In genomic region chr4:26422084-26422483, GRCm38 (mm10) we compare ENCODE assay signal across 31 mouse cellular contexts.
DNase-seq lines count a peak whose midpoint lies in the region; ATAC-seq and TF ChIP-seq lines count a peak whose summit lies in the region.
"Had no signal": no experiment of that assay in that cellular context is flagged by ENCODE, and none has a peak within 500 bp of the region (broad histone marks: within the 10 kb centered on the region; RNA-seq: fewer than 3 reads in every experiment).

No protein-coding gene starts in this region.

- no peak overlapping the region for H3K9ac ChIP-seq in embryonic facial prominence, embryonic 11.5 days (replicated peaks; ENCODE audit: low read length)
- H3K9ac ChIP-seq in limb, embryonic 11.5 days (ENCODE audit: low read length): no peak overlapping the region
- H3K9ac ChIP-seq in limb, embryonic 14.5 days (ENCODE audit: low read depth, low read length, severe bottlenecking): no peak overlapping the region
- H3K9ac ChIP-seq in forebrain, postnatal 0 days: no peak overlapping the region
- H3K9ac ChIP-seq: embryonic facial prominence, embryonic 13.5 days; forebrain, embryonic 12.5 days; forebrain, embryonic 15.5 days; heart, embryonic 15.5 days; hindbrain, embryonic 13.5 days had no signal

- H3K27me3 ChIP-seq in embryonic facial prominence, embryonic 11.5 days (ENCODE audit: control insufficient read depth, insufficient read depth, low read length): no peaks in the 10 kb centered on the region
- no peaks in the 10 kb centered on the region for H3K27me3 ChIP-seq in embryonic facial prominence, embryonic 10.5 days (replicated peaks; ENCODE audit: low read depth, poor library complexity, severe bottlenecking)
- no peaks in the 10 kb centered on the region for H3K27me3 ChIP-seq in limb, embryonic 11.5 days (ENCODE audit: control insufficient read depth, insufficient read depth, low read length)
- no peaks in the 10 kb centered on the region for H3K27me3 ChIP-seq in limb, embryonic 10.5 days (ENCODE audit: low read depth, poor library complexity, severe bottlenecking)
- no peaks in the 10 kb centered on the region for H3K27me3 ChIP-seq in limb, embryonic 14.5 days (ENCODE audit: control insufficient read depth, insufficient read depth, low read length)
- no peaks in the 10 kb centered on the region for H3K27me3 ChIP-seq in forebrain, postnatal 0 days (ENCODE audit: insufficient read depth, low read length)
- H3K27me3 ChIP-seq: CH12.LX; embryonic facial prominence, embryonic 13.5 days; forebrain, embryonic 12.5 days; forebrain, embryonic 15.5 days; heart, embryonic 15.5 days; hindbrain, embryonic 13.5 days; Patski had no signal

- no peak overlapping the region for H3K27ac ChIP-seq in embryonic facial prominence, embryonic 11.5 days (replicated peaks; ENCODE audit: low read depth, low read length)
- H3K27ac ChIP-seq in embryonic facial prominence, embryonic 10.5 days (replicated peaks): no peak overlapping the region
- no peak overlapping the region for H3K27ac ChIP-seq in limb, embryonic 11.5 days (replicated peaks; ENCODE audit: low read depth, low read length)
- H3K27ac ChIP-seq in limb, embryonic 10.5 days: no peak overlapping the region
- H3K27ac ChIP-seq in limb, embryonic 14.5 days (replicated peaks; ENCODE audit: low read depth, low read length): no peak overlapping the region
- no peak overlapping the region for H3K27ac ChIP-seq in forebrain, postnatal 0 days (ENCODE audit: low read depth, low read length)
- H3K27ac ChIP-seq: embryonic facial prominence, embryonic 13.5 days; forebrain, embryonic 12.5 days; forebrain, embryonic 15.5 days; gastrocnemius, adult 2 months; heart, embryonic 15.5 days; hindbrain, embryonic 10.5 days; hindbrain, embryonic 13.5 days had no signal

- H3K4me3 ChIP-seq in embryonic facial prominence, embryonic 11.5 days (ENCODE audit: low read depth, low read length): no peak overlapping the region
- no peak overlapping the region for H3K4me3 ChIP-seq in embryonic facial prominence, embryonic 10.5 days
- H3K4me3 ChIP-seq in limb, embryonic 11.5 days (ENCODE audit: low read depth, low read length): no peak overlapping the region
- no peak overlapping the region for H3K4me3 ChIP-seq in limb, embryonic 10.5 days
- H3K4me3 ChIP-seq in limb, embryonic 14.5 days (replicated peaks; ENCODE audit: low read length): no peak overlapping the region
- no peak overlapping the region for H3K4me3 ChIP-seq in forebrain, postnatal 0 days (ENCODE audit: low read depth, low read length)
- H3K4me3 ChIP-seq: embryonic facial prominence, embryonic 13.5 days; erythroblast, embryonic 14.5 days; forebrain, embryonic 12.5 days; forebrain, embryonic 15.5 days; gastrocnemius, adult 2 months; heart, embryonic 15.5 days; hindbrain, embryonic 10.5 days; hindbrain, embryonic 13.5 days had no signal

- no peak; the same call in 1 of the 2 replicates for ATAC-seq in embryonic facial prominence, embryonic 11.5 days (replicated peaks; ENCODE audit: insufficient number of reproducible peaks, low FRiP score, low TSS enrichment, low read depth)
- ATAC-seq in limb, embryonic 11.5 days (ENCODE audit: insufficient number of reproducible peaks, low FRiP score, low TSS enrichment, low read depth): peak; percentile 79; the same call in 1 of the 2 replicates
- peak; percentile 74 for ATAC-seq in limb, embryonic 14.5 days (ENCODE audit: low FRiP score, low read depth)
- ATAC-seq in forebrain, postnatal 0 days: no peak
- ATAC-seq: forebrain, embryonic 15.5 days; hindbrain, embryonic 16.5 days; Patski had no signal

- no peaks in the 10 kb centered on the region for H3K4me1 ChIP-seq in embryonic facial prominence, embryonic 11.5 days (ENCODE audit: control insufficient read depth, insufficient read depth, low read length)
- no peaks in the 10 kb centered on the region for H3K4me1 ChIP-seq in embryonic facial prominence, embryonic 10.5 days
- H3K4me1 ChIP-seq in limb, embryonic 11.5 days (ENCODE audit: control insufficient read depth, insufficient read depth, low read length): no peaks in the 10 kb centered on the region
- H3K4me1 ChIP-seq in limb, embryonic 10.5 days: no peaks in the 10 kb centered on the region
- no peaks in the 10 kb centered on the region for H3K4me1 ChIP-seq in limb, embryonic 14.5 days (ENCODE audit: control insufficient read depth, insufficient read depth, low read length)
- no peaks in the 10 kb centered on the region for H3K4me1 ChIP-seq in forebrain, postnatal 0 days (ENCODE audit: insufficient read depth)
- H3K4me1 ChIP-seq: embryonic facial prominence, embryonic 13.5 days; forebrain, embryonic 12.5 days; forebrain, embryonic 15.5 days; heart, embryonic 15.5 days; hindbrain, embryonic 10.5 days; hindbrain, embryonic 13.5 days had no signal

- H3K9me3 ChIP-seq in embryonic facial prominence, embryonic 11.5 days (replicated peaks; ENCODE audit: control insufficient read depth, low read length): no peaks in the 10 kb centered on the region
- H3K9me3 ChIP-seq in embryonic facial prominence, embryonic 10.5 days: no peaks in the 10 kb centered on the region; the same call in 1 of the 2 replicates
- no peaks in the 10 kb centered on the region for H3K9me3 ChIP-seq in limb, embryonic 11.5 days (ENCODE audit: control insufficient read depth, low read length)
- H3K9me3 ChIP-seq in limb, embryonic 10.5 days (replicated peaks): no peaks in the 10 kb centered on the region
- no peaks in the 10 kb centered on the region for H3K9me3 ChIP-seq in limb, embryonic 14.5 days (ENCODE audit: control insufficient read depth, low read length)
- no peaks in the 10 kb centered on the region for H3K9me3 ChIP-seq in forebrain, postnatal 0 days (ENCODE audit: low read length)
- H3K9me3 ChIP-seq: embryonic facial prominence, embryonic 13.5 days; forebrain, embryonic 12.5 days; forebrain, embryonic 15.5 days; G1E; heart, embryonic 15.5 days had no signal

- no peak overlapping the region for H3K4me2 ChIP-seq in embryonic facial prominence, embryonic 11.5 days (ENCODE audit: low read depth, low read length)
- no peak overlapping the region for H3K4me2 ChIP-seq in limb, embryonic 11.5 days (ENCODE audit: low read depth, severe bottlenecking)
- H3K4me2 ChIP-seq in limb, embryonic 14.5 days (replicated peaks; ENCODE audit: low read depth, low read length, severe bottlenecking): no peak overlapping the region
- H3K4me2 ChIP-seq in forebrain, postnatal 0 days (ENCODE audit: low read depth): no peak overlapping the region
- H3K4me2 ChIP-seq: embryonic facial prominence, embryonic 13.5 days; forebrain, embryonic 12.5 days; forebrain, embryonic 15.5 days; heart, embryonic 11.5 days; heart, embryonic 15.5 days; hindbrain, embryonic 13.5 days had no signal

- peak; percentile 1 for DNase-seq in embryonic facial prominence, embryonic 11.5 days (ENCODE audit: low spot score)
- no peak for DNase-seq in embryonic facial prominence, embryonic 10.5 days (ENCODE audit: low spot score)
- DNase-seq in limb, embryonic 11.5 days (ENCODE audit: low spot score): no peak
- no peak for DNase-seq in limb, embryonic 10.5 days (ENCODE audit: low spot score)
- no peak for DNase-seq in limb, embryonic 14.5 days (ENCODE audit: low spot score)
- DNase-seq in forebrain, postnatal 0 days: no peak
- DNase-seq in ovary, postnatal 36 days (ENCODE audit: low spot score): no peak
- DNase-seq: adrenal gland, adult 2 months; adrenal gland, postnatal 14 days; B cell, adult 2 months; cerebellum, adult 11 months; cerebellum, adult 2 months; cerebellum, adult 9-11 months; cerebellum, postnatal 25 days; gastrocnemius, adult 2 months; gastrocnemius, postnatal 14 days; heart, adult 11 months; heart, postnatal 10 days; heart, postnatal 36 days had no signal

- H3K36me3 ChIP-seq in embryonic facial prominence, embryonic 11.5 days (replicated peaks; ENCODE audit: control insufficient read depth, insufficient read depth, low read depth, low read length): no peaks in the 10 kb centered on the region
- no peaks in the 10 kb centered on the region for H3K36me3 ChIP-seq in embryonic facial prominence, embryonic 10.5 days (replicated peaks)
- H3K36me3 ChIP-seq in limb, embryonic 11.5 days (ENCODE audit: control insufficient read depth, insufficient read depth, low read length): no peaks in the 10 kb centered on the region
- no peaks in the 10 kb centered on the region for H3K36me3 ChIP-seq in limb, embryonic 10.5 days
- no peaks in the 10 kb centered on the region for H3K36me3 ChIP-seq in limb, embryonic 14.5 days (ENCODE audit: control insufficient read depth, insufficient read depth, low read length)
- H3K36me3 ChIP-seq in forebrain, postnatal 0 days (ENCODE audit: insufficient read depth): no peaks in the 10 kb centered on the region
- H3K36me3 ChIP-seq: embryonic facial prominence, embryonic 13.5 days; forebrain, embryonic 12.5 days; forebrain, embryonic 15.5 days; G1E; heart, embryonic 15.5 days; hindbrain, embryonic 10.5 days; hindbrain, embryonic 13.5 days had no signal

- no peak for TF ChIP-seq POLR2A in limb, embryonic 14.5 days (IDR thresholded peaks at IDR 0.05; ENCODE audit: borderline replicate concordance, extremely low read depth, insufficient read depth, insufficient read length)

- no peak for TF ChIP-seq CTCF in forebrain, postnatal 0 days (IDR thresholded peaks at IDR 0.05; ENCODE audit: low read depth)

Comparison
In these comparisons a context has a peak if more than half of its experiments do, and no peak if none do; other contexts are left out.
1. ATAC-seq: peak in limb, embryonic 11.5 days (single experiment) and limb, embryonic 14.5 days (single experiment); none in embryonic facial prominence, embryonic 11.5 days (single experiment) and forebrain, postnatal 0 days (single experiment).